Mouse (Mus musculus) MEL (cell line): ENCODE results near the gene Hmga1.

Source experiments
- CTCF ChIP-seq, 3 experiments: IDR thresholded peaks in 2 of 3; conservative IDR thresholded peaks in 1 of 3; 2 replicates each; pipeline ENCODE4 v1.5.1; 2011 to 2012; ENCODE audit warnings: low read length in 3 of 3, low read depth in 2 of 3, mild to moderate bottlenecking in 2 of 3, improper control_type of control experiment in 1 of 3, inconsistent platforms in 1 of 3, mixed read lengths in 1 of 3, moderate library complexity in 1 of 3; ENCODE audit not compliant: control insufficient read depth in 1 of 3, insufficient read depth in 1 of 3, poor library complexity in 1 of 3, severe bottlenecking in 1 of 3
- POLR2A ChIP-seq, 2 experiments: IDR thresholded peaks; 2 replicates each; pipeline ENCODE4 v1.6.1; 2011 to 2012; ENCODE audit warnings: low read length in 2 of 2, mild to moderate bottlenecking in 2 of 2, control low read depth in 1 of 2, improper control_type of control experiment in 1 of 2, low read depth in 1 of 2, moderate library complexity in 1 of 2; ENCODE audit not compliant: control insufficient read depth in 1 of 2, insufficient read depth in 1 of 2, poor library complexity in 1 of 2
- POLR2AphosphoS5 ChIP-seq: IDR thresholded peaks from 2 replicates; pipeline ENCODE4 v1.6.1; 2012; ENCODE audit warnings: low read depth, borderline replicate concordance, mild to moderate bottlenecking, inconsistent platforms, low read length, moderate library complexity, mixed read lengths
- SIN3A ChIP-seq: IDR thresholded peaks from 2 replicates; pipeline ENCODE4 v1.6.1; 2012; ENCODE audit warnings: low read length, improper control_type of control experiment, inconsistent platforms
- ZKSCAN1 ChIP-seq: IDR thresholded peaks from 2 replicates; pipeline ENCODE4 v1.6.1; 2012; ENCODE audit warnings: low read depth, mild to moderate bottlenecking, inconsistent platforms, low read length, improper control_type of control experiment, moderate library complexity

DNA sequence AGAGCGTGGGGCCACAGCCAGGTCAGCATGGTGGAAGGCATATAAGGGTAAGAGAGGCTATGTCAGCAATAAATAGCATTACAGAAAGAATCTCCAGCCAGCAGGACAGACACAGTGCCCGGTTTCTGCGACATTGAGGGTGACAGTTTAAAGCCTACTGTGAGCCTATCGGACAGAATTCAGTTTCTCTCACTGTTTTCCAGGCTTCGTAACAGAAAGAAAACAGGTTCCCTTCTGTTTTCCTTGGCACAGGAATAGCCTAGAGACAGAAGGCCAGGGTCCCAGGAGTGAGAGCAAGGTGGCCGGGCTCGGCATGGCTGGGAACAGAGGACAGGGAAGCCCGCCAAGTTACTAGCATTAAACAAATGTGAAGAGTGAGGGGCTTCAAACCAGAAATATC, 23.5 kb downstream of the Hmga1 start:
- TF ChIP-seq CTCF (IDR thresholded peaks at IDR 0.05 in 2 of 3, conservative IDR thresholded peaks at IDR 0.05 in 1 of 3; ENCODE audit: control insufficient read depth in 1 of 3, insufficient read depth in 1 of 3, low read depth in 2 of 3, low read length in 3 of 3, poor library complexity in 1 of 3, severe bottlenecking in 1 of 3) = no peak
- TF ChIP-seq SIN3A = no peak
- no peak for TF ChIP-seq POLR2AphosphoS5
- TF ChIP-seq ZKSCAN1 = no peak
- TF ChIP-seq POLR2A (IDR thresholded peaks at IDR 0.05; ENCODE audit: control insufficient read depth in 1 of 2, insufficient read depth in 1 of 2, low read depth in 1 of 2, low read length in 2 of 2, poor library complexity in 1 of 2) = no peak
